11 mouse cellular contexts compared by ENCODE assay signal in the genomic region with DNA sequence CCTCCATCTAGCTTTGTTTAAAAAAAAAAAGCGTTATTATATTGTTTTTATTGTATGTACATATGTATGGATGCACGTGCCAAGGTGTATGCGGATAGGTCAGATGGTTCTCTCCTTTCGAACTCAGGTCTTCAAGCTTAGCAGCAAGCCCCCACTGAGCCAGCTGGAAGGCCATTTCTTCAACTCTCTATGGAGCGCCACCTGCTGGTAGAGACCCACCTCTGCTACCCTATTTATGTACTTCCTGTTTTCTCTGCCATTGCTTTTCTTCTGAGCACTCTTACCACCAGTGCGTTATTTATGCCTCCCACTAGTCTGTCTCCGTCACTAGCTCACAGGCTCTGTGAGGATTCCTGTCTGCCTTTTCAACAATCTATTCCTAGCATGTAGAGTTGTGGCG.
A peak's percentile ranks its signal among the peaks of the same experiment; 100 is the strongest.
DNase-seq lines count a peak whose midpoint lies in the region; ATAC-seq and TF ChIP-seq lines count a peak whose summit lies in the region.
"Had no signal": no experiment of that assay in that cellular context is flagged by ENCODE, and none has a peak within 500 bp of the region (broad histone marks: within the 10 kb centered on the region; RNA-seq: fewer than 3 reads in every experiment).

No protein-coding gene starts in this region.

- H3K9ac ChIP-seq in kidney, postnatal 0 days (ENCODE audit: low read depth, low read length), result no peak overlapping the region
- H3K9ac ChIP-seq in kidney, embryonic 16.5 days (replicated peaks; ENCODE audit: low read length), result no peak overlapping the region
- no peak overlapping the region for H3K9ac ChIP-seq in CH12.LX (ENCODE audit: insufficient read depth, low read depth)
- no peak overlapping the region for H3K9ac ChIP-seq in midbrain, embryonic 14.5 days (replicated peaks; ENCODE audit: low read length)
- H3K9ac ChIP-seq in hindbrain, embryonic 13.5 days, result no peak overlapping the region
- H3K9ac ChIP-seq: embryonic facial prominence, embryonic 13.5 days had no signal

- H3K4me1 ChIP-seq in kidney, postnatal 0 days (replicated peaks; ENCODE audit: insufficient read depth, low read length), result no peaks in the 10 kb centered on the region
- H3K4me1 ChIP-seq in kidney, embryonic 16.5 days (ENCODE audit: insufficient read depth, low read length), result no peaks in the 10 kb centered on the region
- H3K4me1 ChIP-seq in CH12.LX (ENCODE audit: control insufficient read depth in 1 of 2, insufficient read depth in 2 of 2), result no peaks in the 10 kb centered on the region
- no peaks in the 10 kb centered on the region for H3K4me1 ChIP-seq in small intestine, adult 2 months (ENCODE audit: control insufficient read depth, insufficient read depth, insufficient read length, low read length)
- H3K4me1 ChIP-seq in midbrain, embryonic 14.5 days (ENCODE audit: control insufficient read depth, insufficient read depth, low read length), result no peaks in the 10 kb centered on the region
- H3K4me1 ChIP-seq in hindbrain, embryonic 13.5 days (replicated peaks), result no peaks in the 10 kb centered on the region
- H3K4me1 ChIP-seq: embryonic facial prominence, embryonic 13.5 days had no signal

- TF ChIP-seq CTCF in kidney, postnatal 0 days (IDR thresholded peaks at IDR 0.05; ENCODE audit: low read depth), result peak; percentile 29; the same call in 1 of the 2 replicates
- TF ChIP-seq CTCF in CH12.LX (conservative IDR thresholded peaks at IDR 0.05 in 1 of 2, IDR thresholded peaks at IDR 0.05 in 1 of 2; ENCODE audit: low read depth in 2 of 2, low read length in 2 of 2), result peak; percentile 58 to 65
- peak; percentile 44; the same call in 1 of the 2 replicates for TF ChIP-seq CTCF in small intestine, adult 2 months (IDR thresholded peaks at IDR 0.05; ENCODE audit: extremely low read depth, insufficient read length, insufficient replicate concordance, low read depth, low read length)

- in situ Hi-C loops in CH12.LX (cut with MboI; ENCODE audit: low pct_ligation_motif_present, low pct_unique_long_range_greater_than_20kb, low sequenced_read_pairs), result no loop called here

- dilution Hi-C loops in CH12.LX (cut with MboI; ENCODE audit: extremely low pct_ligation_motif_present, extremely low pct_unique_long_range_greater_than_20kb, low sequenced_read_pairs), result no loop called here

- H3K9me3 ChIP-seq in kidney, postnatal 0 days (replicated peaks; ENCODE audit: low read length), result 0 out of 2 replicates have a peak, but pooled peaks cover 5% of the 10 kb centered on the region
- H3K9me3 ChIP-seq in kidney, embryonic 16.5 days (ENCODE audit: low read length), result peaks cover 11% of the 10 kb centered on the region
- H3K9me3 ChIP-seq in CH12.LX (replicated peaks; ENCODE audit: low read length), result peaks cover 12% of the 10 kb centered on the region
- H3K9me3 ChIP-seq in midbrain, embryonic 14.5 days (ENCODE audit: control insufficient read depth, low read length), result peaks cover 18% of the 10 kb centered on the region
- H3K9me3 ChIP-seq in hindbrain, embryonic 13.5 days, result peaks cover 19% of the 10 kb centered on the region

- TF ChIP-seq EP300 in CH12.LX (IDR thresholded peaks at IDR 0.05; ENCODE audit: low read length), result no peak

- TF ChIP-seq POLR2A in CH12.LX (IDR thresholded peaks at IDR 0.05; ENCODE audit: low read depth, low read length), result no peak
- TF ChIP-seq POLR2A in small intestine, adult 2 months (IDR thresholded peaks at IDR 0.05; ENCODE audit: low read depth, low read length), result no peak

- H3K79me2 ChIP-seq in CH12.LX (replicated peaks; ENCODE audit: control insufficient read depth, extremely low read depth, insufficient read depth, poor library complexity, severe bottlenecking), result no peaks in the 10 kb centered on the region

- no peak for DNase-seq in kidney, postnatal 0 days (ENCODE audit: low spot score)
- DNase-seq in CH12.LX (ENCODE audit: extremely low read depth), result peak; percentile 45
- peak; percentile 30 for DNase-seq in c-Kit-positive CD71-negative TER-119-negative erythroid progenitor cells, embryonic 14.5 days (ENCODE audit: low read depth)
- no peak for DNase-seq in Muller cell, postnatal 12 days (ENCODE audit: inconsistent ontology term)
- DNase-seq in midbrain, embryonic 14.5 days, result no peak

- H3K4me2 ChIP-seq in kidney, postnatal 0 days (ENCODE audit: low read length), result no peak overlapping the region
- no peak overlapping the region for H3K4me2 ChIP-seq in kidney, embryonic 16.5 days (replicated peaks; ENCODE audit: low read depth, low read length)
- H3K4me2 ChIP-seq in CH12.LX (ENCODE audit: insufficient read depth, low read depth, poor library complexity, severe bottlenecking), result no peak overlapping the region
- no peak overlapping the region for H3K4me2 ChIP-seq in midbrain, embryonic 14.5 days (ENCODE audit: low read length)
- H3K4me2 ChIP-seq in hindbrain, embryonic 13.5 days, result no peak overlapping the region
- H3K4me2 ChIP-seq: embryonic facial prominence, embryonic 13.5 days had no signal

- no peak overlapping the region for H3K27ac ChIP-seq in kidney, postnatal 0 days
- H3K27ac ChIP-seq in kidney, embryonic 16.5 days (ENCODE audit: low read length), result no peak overlapping the region
- no peak overlapping the region for H3K27ac ChIP-seq in CH12.LX (ENCODE audit: insufficient read depth, low read depth)
- H3K27ac ChIP-seq in small intestine, adult 2 months (ENCODE audit: insufficient read depth, low read depth, low read length), result no peak overlapping the region
- no peak overlapping the region for H3K27ac ChIP-seq in midbrain, embryonic 14.5 days (replicated peaks; ENCODE audit: low read depth, low read length)
- no peak overlapping the region for H3K27ac ChIP-seq in hindbrain, embryonic 13.5 days
- H3K27ac ChIP-seq: embryonic facial prominence, embryonic 13.5 days; macrophage had no signal

- no peaks in the 10 kb centered on the region for H3K27me3 ChIP-seq in kidney, postnatal 0 days (ENCODE audit: insufficient read depth, low read length)
- H3K27me3 ChIP-seq in kidney, embryonic 16.5 days (ENCODE audit: insufficient read depth, low read length), result no peaks in the 10 kb centered on the region
- H3K27me3 ChIP-seq in CH12.LX (replicated peaks), result peaks cover 47% of the 10 kb centered on the region
- H3K27me3 ChIP-seq in small intestine, adult 2 months (ENCODE audit: control insufficient read depth, insufficient read depth, low read length), result no peaks in the 10 kb centered on the region
- H3K27me3 ChIP-seq in midbrain, embryonic 14.5 days (ENCODE audit: control insufficient read depth, insufficient read depth, low read length), result no peaks in the 10 kb centered on the region
- H3K27me3 ChIP-seq in hindbrain, embryonic 13.5 days, result no peaks in the 10 kb centered on the region
- H3K27me3 ChIP-seq: embryonic facial prominence, embryonic 13.5 days had no signal

- no peaks in the 10 kb centered on the region for H3K36me3 ChIP-seq in kidney, postnatal 0 days (ENCODE audit: insufficient read depth, low read length)
- no peaks in the 10 kb centered on the region for H3K36me3 ChIP-seq in kidney, embryonic 16.5 days (ENCODE audit: insufficient read depth, low read length)
- no peaks in the 10 kb centered on the region for H3K36me3 ChIP-seq in CH12.LX (replicated peaks in 1 of 2; ENCODE audit: control insufficient read depth in 1 of 2, insufficient read depth in 1 of 2, low read length in 1 of 2)
- no peaks in the 10 kb centered on the region for H3K36me3 ChIP-seq in small intestine, adult 2 months (ENCODE audit: control insufficient read depth, insufficient read depth, low read length)
- no peaks in the 10 kb centered on the region for H3K36me3 ChIP-seq in midbrain, embryonic 14.5 days (ENCODE audit: control insufficient read depth, insufficient read depth, low read length)
- no peaks in the 10 kb centered on the region for H3K36me3 ChIP-seq in hindbrain, embryonic 13.5 days
- H3K36me3 ChIP-seq: embryonic facial prominence, embryonic 13.5 days; G1E had no signal

- H3K4me3 ChIP-seq in kidney, postnatal 0 days (replicated peaks; ENCODE audit: low read depth, low read length), result no peak overlapping the region
- H3K4me3 ChIP-seq in kidney, embryonic 16.5 days (ENCODE audit: low read length), result no peak overlapping the region
- H3K4me3 ChIP-seq in CH12.LX (replicated peaks in 1 of 3; ENCODE audit: low read depth in 2 of 3, low read length in 2 of 3, poor library complexity in 1 of 3), result no peak overlapping the region
- H3K4me3 ChIP-seq in small intestine, adult 2 months (ENCODE audit: low read depth, low read length), result no peak overlapping the region
- H3K4me3 ChIP-seq in midbrain, embryonic 14.5 days (replicated peaks; ENCODE audit: low read depth, low read length), result no peak overlapping the region
- no peak overlapping the region for H3K4me3 ChIP-seq in hindbrain, embryonic 13.5 days
- H3K4me3 ChIP-seq: embryonic facial prominence, embryonic 13.5 days had no signal

- ATAC-seq in kidney, postnatal 0 days (replicated peaks; ENCODE audit: low FRiP score, low read depth), result no peak
- no peak for ATAC-seq in kidney, embryonic 16.5 days (ENCODE audit: low FRiP score, low TSS enrichment)
- ATAC-seq in midbrain, embryonic 14.5 days (ENCODE audit: low FRiP score, low TSS enrichment), result no peak
- ATAC-seq in hindbrain, embryonic 13.5 days (ENCODE audit: low FRiP score), result no peak

- 75% methylated on average over 8 of the region's 8 CpGs for WGBS in kidney, postnatal 0 days
- WGBS in kidney, embryonic 16.5 days, result 79% methylated on average over 8 of the region's 8 CpGs
- 82% methylated on average over 8 of the region's 8 CpGs for WGBS in small intestine, adult 2 months
- 88% methylated on average over 8 of the region's 8 CpGs for WGBS in midbrain, embryonic 14.5 days
- 83% methylated on average over 8 of the region's 8 CpGs for WGBS in hindbrain, embryonic 13.5 days

- no peak; the same call in 1 of the 2 replicates for TF ChIP-seq RAD21 in CH12.LX (IDR thresholded peaks at IDR 0.05; ENCODE audit: low read depth, low read length)

TF ChIP-seq in CH12.LX, 34 proteins besides CTCF, POLR2A, EP300 and RAD21:
- TF ChIP-seq PAX5 (IDR thresholded peaks at IDR 0.05; ENCODE audit: low read length) (no peak), IRF4 (IDR thresholded peaks at IDR 0.05; ENCODE audit: low read depth, low read length) (no peak), TCF12 (IDR thresholded peaks at IDR 0.05; ENCODE audit: low read depth, low read length) (no peak), MYC (IDR thresholded peaks at IDR 0.05; ENCODE audit: low read depth, low read length) (no peak), E2F4 (IDR thresholded peaks at IDR 0.05; ENCODE audit: insufficient replicate concordance, low read depth, low read length) (no peak), ZC3H11A (IDR thresholded peaks at IDR 0.05; ENCODE audit: low read depth, low read length) (no peak), SMC3 (IDR thresholded peaks at IDR 0.05; ENCODE audit: low read depth, low read length) (peak; percentile 14; the same call in 1 of the 2 replicates), MXI1 (IDR thresholded peaks at IDR 0.05; ENCODE audit: low read depth, low read length) (no peak)

Comparison
In these comparisons a context has a peak if more than half of its experiments do, and no peak if none do; other contexts are left out.
1. DNase-seq: peak in CH12.LX (single experiment) and c-Kit-positive CD71-negative TER-119-negative erythroid progenitor cells, embryonic 14.5 days (single experiment); none in kidney, postnatal 0 days (single experiment), Muller cell, postnatal 12 days (single experiment) and midbrain, embryonic 14.5 days (single experiment).
2. Peak in every context shown above with its lines, with median percentiles within 50 percentile points of each other: CTCF ChIP-seq.